Mouse (Mus musculus) skeletal muscle tissue, adult 2 months (tissue): ENCODE results near the gene Ctsz.

ENCODE experiments used
- DNase-seq: peaks from one replicate; pipeline ENCODE4 v3.0.0-alpha.2; 2012; ENCODE audit warnings: low read depth, low spot score

Ctsz gene

GRCm38 (mm10) chr2:174393383-174393782 lies 45.5 kb downstream of the Ctsz start:
- DNase-seq = no peak

GRCm38 (mm10) chr2:174392554-174392953 lies 46.3 kb downstream of the Ctsz start:
- DNase-seq = no peak

GRCm38 (mm10) chr2:174391936-174392335 lies 46.9 kb downstream of the Ctsz start:
- no peak for DNase-seq

GRCm38 (mm10) chr2:174381021-174381420 lies 57.8 kb downstream of the Ctsz start:
- DNase-seq = no peak
